Mouse (Mus musculus): ENCODE data around the gene Fgf10. TPM values are rescaled to one million over a fixed set of nuclear protein-coding genes. Genes with fewer than 3 reads are reported as not detected.

The Fgf10 gene
- total RNA-seq, 2 experiments from 2014 or later: 3.6 to 3.9 TPM

GRCm38 (mm10) chr13:118800176-118800575 is 130.6 kb downstream of the Fgf10 start:
- H3K4me3 ChIP-seq: no peak overlapping the region
- H3K27ac ChIP-seq: no peak overlapping the region
- DNase-seq (ENCODE audit: extremely low spot score in 1 of 2, low spot score in 2 of 2): no peak
- no peak for TF ChIP-seq CTCF (IDR thresholded peaks at IDR 0.05)
- intact Hi-C loops (cut with DNase I): no loop called here

- DNase-seq (ENCODE audit: extremely low spot score in 1 of 2, low spot score in 2 of 2): no peak
- TF ChIP-seq CTCF (IDR thresholded peaks at IDR 0.05): no peak
- H3K4me3 ChIP-seq: no peak overlapping the region
- H3K27ac ChIP-seq: no peak overlapping the region
- intact Hi-C loops (cut with DNase I): no loop called here
Measured at GRCm38 (mm10) chr13:118806662-118807061, 137.1 kb downstream of the Fgf10 start.

GRCm38 (mm10) chr13:118819785-118820184 is 150.2 kb downstream of the Fgf10 start:
- TF ChIP-seq CTCF (IDR thresholded peaks at IDR 0.05): no peak
- H3K4me3 ChIP-seq: no peak overlapping the region
- H3K27ac ChIP-seq: no peak overlapping the region
- intact Hi-C loops (cut with DNase I): no loop called here
- DNase-seq (ENCODE audit: extremely low spot score in 1 of 2, low spot score in 2 of 2): no peak

GRCm38 (mm10) chr13:118823113-118823512 is 153.5 kb downstream of the Fgf10 start:
- intact Hi-C loops (cut with DNase I): no loop called here
- no peak for TF ChIP-seq CTCF (IDR thresholded peaks at IDR 0.05)

DNA sequence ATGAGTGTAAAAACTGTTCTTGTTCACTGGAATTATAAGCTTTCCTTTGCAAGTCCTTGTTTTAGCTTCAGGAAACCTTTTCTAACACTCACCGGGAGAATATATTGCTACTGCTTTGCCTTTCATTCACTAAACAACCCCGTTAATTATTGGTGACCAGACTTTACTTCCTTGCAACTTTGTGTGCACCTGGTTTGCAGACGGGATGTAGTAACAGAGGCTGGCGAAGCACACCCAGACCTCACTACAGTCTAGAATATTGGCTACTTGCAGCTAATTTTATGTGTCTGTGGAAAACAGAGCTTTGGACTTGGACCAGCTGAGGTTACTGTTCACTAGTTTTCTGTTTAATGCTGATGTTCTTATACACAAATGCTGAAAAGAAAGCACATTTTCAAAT is 155.5 kb downstream of the Fgf10 start:
- no peak for DNase-seq (ENCODE audit: extremely low spot score in 1 of 2, low spot score in 2 of 2)
- intact Hi-C loops (cut with DNase I): no loop called here
- no peak for TF ChIP-seq CTCF (IDR thresholded peaks at IDR 0.05)
- Histone ChIP-seq H3K27ac (no peak overlapping the region), H3K4me3 (no peak overlapping the region)

More at GRCm38 (mm10) chr13:118823113-118823512, 153.5 kb downstream of the Fgf10 start:
- H3K4me3 ChIP-seq: no peak overlapping the region
- no peak for DNase-seq (ENCODE audit: extremely low spot score in 1 of 2, low spot score in 2 of 2)
- no peak overlapping the region for H3K27ac ChIP-seq

DNA sequence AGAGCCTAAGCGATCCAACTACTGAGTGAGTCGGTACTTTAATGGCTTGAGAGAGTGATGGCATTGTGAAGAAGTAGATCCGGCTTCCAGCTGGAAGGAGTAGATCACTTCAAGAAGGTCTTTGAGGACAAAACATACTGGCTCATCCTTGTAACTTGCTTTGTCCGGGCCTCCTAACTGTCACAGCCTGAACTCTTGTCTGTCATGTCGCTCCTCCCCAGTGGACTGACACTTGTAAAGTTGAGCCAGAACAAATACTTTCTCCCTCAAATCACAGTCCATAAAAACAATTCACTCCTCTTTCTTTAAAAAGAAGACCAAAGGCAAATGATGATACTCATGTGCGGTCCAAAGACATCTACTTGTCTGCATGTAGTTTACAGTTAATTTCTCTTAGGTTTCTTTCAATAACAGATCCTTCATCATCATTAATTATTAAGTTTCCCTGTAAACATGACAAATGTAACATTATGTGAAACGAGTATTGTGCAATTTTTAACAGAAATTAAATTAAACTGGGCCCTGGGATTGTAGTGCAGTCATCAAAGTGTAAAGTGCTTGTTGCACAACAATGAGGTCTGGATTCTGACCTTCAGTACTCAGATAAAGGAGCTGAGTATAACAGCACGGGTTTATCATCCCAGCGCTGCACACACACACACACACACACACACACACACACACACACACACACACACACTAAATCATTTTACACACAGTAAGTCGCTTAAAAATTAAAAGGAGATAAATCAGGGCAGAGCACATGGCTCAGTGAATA is 159.2 kb downstream of the Fgf10 start:
- Histone ChIP-seq H3K4me3 (no peak overlapping the region), H3K27ac (no peak overlapping the region)
- no peak for DNase-seq (ENCODE audit: extremely low spot score in 1 of 2, low spot score in 2 of 2)
- no peak for TF ChIP-seq CTCF (IDR thresholded peaks at IDR 0.05)
- intact Hi-C loops (cut with DNase I): no loop called here

DNA sequence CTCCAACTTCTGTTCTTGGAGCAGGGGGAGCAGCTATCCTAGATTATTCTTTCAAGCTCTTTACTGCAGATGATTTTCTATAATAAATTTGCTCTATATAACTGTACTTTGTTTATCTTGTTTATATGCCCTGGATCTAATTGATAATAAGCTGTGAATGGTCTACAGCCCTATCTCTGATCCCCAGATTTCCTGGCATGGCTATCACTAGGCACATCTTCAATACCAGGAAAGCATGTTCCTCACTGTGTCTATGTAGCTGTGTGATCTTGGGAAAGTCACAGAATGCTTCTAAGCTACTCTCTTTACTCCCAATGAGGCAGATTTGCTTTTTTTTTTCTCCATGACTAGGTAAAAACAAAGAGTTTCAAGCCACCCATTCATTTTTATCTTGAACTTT is 164.4 kb downstream of the Fgf10 start:
- Histone ChIP-seq H3K27ac (no peak overlapping the region), H3K4me3 (no peak overlapping the region)
- intact Hi-C loops (cut with DNase I): no loop called here
- no peak for DNase-seq (ENCODE audit: extremely low spot score in 1 of 2, low spot score in 2 of 2)
- no peak for TF ChIP-seq CTCF (IDR thresholded peaks at IDR 0.05)

DNA sequence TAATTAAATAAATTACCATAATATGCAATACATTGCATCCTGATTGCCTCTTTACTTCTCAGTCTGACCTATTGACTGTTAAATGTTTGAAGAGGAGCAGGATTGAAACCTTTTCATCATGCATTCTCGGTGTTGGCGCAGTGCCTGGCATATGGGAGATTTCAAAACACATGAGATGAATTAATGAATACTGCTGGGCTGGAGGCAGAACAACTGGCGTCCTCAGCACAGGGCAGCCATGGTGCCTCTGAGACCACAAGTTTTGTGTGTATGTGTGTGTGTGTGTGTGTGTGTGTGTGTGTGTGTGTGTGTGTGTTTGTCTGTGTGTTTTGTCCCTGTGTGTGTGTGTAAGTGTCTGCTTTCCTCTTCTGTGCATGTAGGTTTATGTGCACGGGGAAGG is 165.5 kb downstream of the Fgf10 start:
- Histone ChIP-seq H3K27ac (no peak overlapping the region), H3K4me3 (no peak overlapping the region)
- intact Hi-C loops (cut with DNase I): no loop called here
- DNase-seq (ENCODE audit: extremely low spot score in 1 of 2, low spot score in 2 of 2): no peak
- TF ChIP-seq CTCF (IDR thresholded peaks at IDR 0.05): no peak

Measured in left cerebral cortex, adult 2 months (tissue).